Mouse (Mus musculus) testis, adult 2 months (tissue): ENCODE results near the gene Rps10. TPM values are rescaled to one million over a fixed set of nuclear protein-coding genes. Genes with fewer than 3 reads are reported as not detected.

Experiments
- H3K27ac ChIP-seq: fragments of 200-500 bp; 2 replicates; pipeline ENCODE4 v1.5.1; 2012; ENCODE audit warnings: low read depth, low read length; ENCODE audit not compliant: control insufficient read depth, insufficient read depth
- H3K27me3 ChIP-seq: fragments of 200-500 bp; 2 replicates; pipeline ENCODE4 v1.6.1; 2012; ENCODE audit warnings: mild to moderate bottlenecking, low read length, moderate library complexity; ENCODE audit not compliant: control insufficient read depth, insufficient read depth
- H3K36me3 ChIP-seq: fragments of 200-500 bp; 2 replicates; pipeline ENCODE4 v1.6.1; 2012; ENCODE audit warnings: mild to moderate bottlenecking, low read length; ENCODE audit not compliant: control insufficient read depth, insufficient read depth
- H3K4me1 ChIP-seq: fragments of 200-500 bp; 2 replicates; pipeline ENCODE4 v1.6.1; 2012; ENCODE audit warnings: low read length; ENCODE audit not compliant: control insufficient read depth, insufficient read depth
- H3K4me3 ChIP-seq: fragments of 200-500 bp; 2 replicates; pipeline ENCODE4 v1.5.1; 2012; ENCODE audit warnings: low read depth, mild to moderate bottlenecking, low read length, moderate library complexity, mixed read lengths; ENCODE audit not compliant: control insufficient read depth
- CTCF ChIP-seq: fragments of 200-500 bp; IDR thresholded peaks from 2 replicates; pipeline ENCODE4 v1.5.1; 2012; ENCODE audit warnings: low read depth, mild to moderate bottlenecking, inconsistent platforms, low read length, moderate library complexity; ENCODE audit not compliant: control insufficient read depth, insufficient read depth, insufficient replicate concordance
- POLR2A ChIP-seq: fragments of 200-500 bp; IDR thresholded peaks from 2 replicates; pipeline ENCODE4 v1.6.1; 2012; ENCODE audit warnings: low read depth, mild to moderate bottlenecking, inconsistent platforms, low read length, moderate library complexity; ENCODE audit not compliant: control insufficient read depth
- polyA plus RNA-seq: library from polyadenylated mRNA; depleted of rRNA; stranded (reverse); fragments of >200 nt; gene quantifications from 2 replicates; pipeline ENCODE4 v1.2.3, GENCODE M21; 2012

The Rps10 gene
- polyA plus RNA-seq, 1 experiment: 262 TPM

GRCm38 (mm10) chr17:27655089-27656010, 18.9 kb upstream of the Rps10 start, which contains the start of gene Pacsin1:
Gene Pacsin1, plus strand, starts transcription at chr17:27655509.
- H3K27me3 ChIP-seq: no peaks in the 10 kb centered on the region
- no peak within 1 kb of the TSS for H3K27ac ChIP-seq
- H3K36me3 ChIP-seq: no peaks in the 10 kb centered on the region
- peaks cover 13% of the 10 kb centered on the region for H3K4me1 ChIP-seq
- peak within 1 kb of the TSS; percentile 48; the same call in 1 of the 2 replicates for H3K4me3 ChIP-seq
- no peak for TF ChIP-seq CTCF
- TF ChIP-seq POLR2A: no peak

DNA sequence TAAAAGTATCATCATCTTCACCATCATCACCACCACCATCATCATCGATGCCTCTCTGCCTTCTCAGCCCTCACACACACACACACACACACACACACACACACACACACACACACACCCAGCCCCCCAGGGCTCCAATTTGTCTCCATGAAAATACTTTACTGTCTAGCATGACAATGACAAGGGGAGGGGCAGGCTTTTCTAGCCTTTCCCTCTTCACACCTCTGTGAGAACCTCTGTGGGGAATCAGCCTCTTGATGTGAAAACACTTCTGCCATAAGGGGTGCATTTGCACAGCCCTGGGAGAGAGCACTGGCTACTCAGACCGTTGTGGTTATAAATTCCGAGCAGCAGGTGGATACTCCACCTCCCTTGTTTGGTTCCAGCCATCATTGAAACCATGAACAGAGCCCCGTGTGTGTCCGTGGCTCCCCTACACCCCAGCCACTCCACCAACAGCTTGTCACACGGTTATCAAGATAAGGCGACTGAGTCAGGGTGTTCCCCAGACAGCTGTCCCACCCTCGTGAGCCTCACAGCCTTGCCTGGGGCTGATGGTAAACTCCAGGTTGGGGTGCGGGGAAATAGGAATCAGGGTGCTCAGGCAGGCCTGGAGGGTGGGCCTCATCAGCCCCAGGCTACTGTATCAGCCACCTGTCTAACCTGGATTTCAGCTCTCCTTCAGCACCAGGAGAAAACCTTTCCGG, 16.9 kb upstream of the Rps10 start:
- TF ChIP-seq CTCF (no peak), POLR2A (no peak)
- no peaks in the 10 kb centered on the region for H3K36me3 ChIP-seq
- peaks cover 16% of the 10 kb centered on the region for H3K4me1 ChIP-seq
- no peak overlapping the region for H3K4me3 ChIP-seq
- H3K27me3 ChIP-seq: no peaks in the 10 kb centered on the region
- no peak overlapping the region for H3K27ac ChIP-seq

DNA sequence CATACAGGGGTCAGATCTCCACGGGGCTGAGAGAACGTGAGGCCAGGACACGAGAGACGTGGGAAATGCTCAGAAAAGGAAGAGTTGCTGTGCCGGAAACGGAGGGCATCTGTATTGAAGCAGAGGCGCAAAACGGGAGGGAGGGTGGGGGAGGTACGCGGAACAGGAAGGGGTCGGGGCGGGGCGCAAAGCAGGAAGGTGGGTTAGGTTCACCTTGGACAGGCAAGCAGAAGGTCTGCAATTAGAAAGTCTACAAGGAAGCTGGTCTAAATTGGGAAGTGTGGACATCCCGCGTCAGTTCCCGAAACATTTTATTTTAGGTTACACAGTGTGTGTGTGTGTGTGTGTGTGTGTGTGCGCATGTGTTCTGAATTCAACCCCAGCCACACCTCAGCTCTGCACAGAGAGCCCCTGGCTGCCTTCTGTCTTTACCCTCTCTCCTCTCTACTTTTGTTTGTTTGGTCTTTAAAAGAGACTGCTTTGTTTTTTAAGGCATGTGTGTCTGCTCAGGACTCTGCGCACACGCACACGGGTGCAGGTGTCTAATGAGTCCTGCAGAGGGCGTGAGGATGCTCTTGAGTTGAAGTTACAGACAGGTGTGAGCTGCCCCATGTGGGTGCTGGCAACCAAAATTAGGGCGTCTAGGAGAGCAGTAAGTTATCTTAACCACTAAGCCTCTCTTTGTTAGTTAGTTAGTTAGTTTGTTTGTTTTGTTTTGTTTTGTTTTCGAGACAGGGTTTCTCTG, 15.7 kb upstream of the Rps10 start:
- Histone ChIP-seq H3K36me3 (no peaks in the 10 kb centered on the region), H3K27ac (no peak overlapping the region), H3K4me1 (peaks cover 16% of the 10 kb centered on the region), H3K27me3 (no peaks in the 10 kb centered on the region), H3K4me3 (no peak overlapping the region)
- no peak for TF ChIP-seq POLR2A
- no peak for TF ChIP-seq CTCF

DNA sequence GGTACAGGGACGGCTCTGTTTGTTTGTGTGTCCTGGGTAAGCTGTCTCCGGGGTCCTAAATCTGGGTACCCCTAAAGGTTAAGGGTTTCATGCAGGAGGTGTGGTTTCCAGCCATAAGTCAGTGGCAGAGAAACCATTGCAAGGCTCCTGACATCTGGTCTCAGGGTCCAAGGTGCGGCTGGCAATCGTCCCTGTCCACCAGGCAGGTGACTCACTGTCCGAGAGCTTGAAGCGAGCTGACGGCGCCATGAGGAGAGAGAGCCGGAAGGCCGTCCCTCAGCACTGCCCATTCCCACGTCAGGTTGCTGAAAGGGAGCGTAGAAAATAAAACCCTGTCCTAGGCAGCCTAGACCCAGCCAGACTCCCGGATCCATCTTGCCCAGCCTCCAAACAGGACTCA, 14.1 kb upstream of the Rps10 start:
- TF ChIP-seq CTCF: no peak
- TF ChIP-seq POLR2A: no peak
- Histone ChIP-seq H3K36me3 (no peaks in the 10 kb centered on the region), H3K27ac (no peak overlapping the region), H3K27me3 (no peaks in the 10 kb centered on the region), H3K4me3 (no peak overlapping the region), H3K4me1 (peaks cover 9% of the 10 kb centered on the region)

- Histone ChIP-seq H3K4me1 (peaks cover 6% of the 10 kb centered on the region), H3K36me3 (no peaks in the 10 kb centered on the region), H3K27me3 (no peaks in the 10 kb centered on the region), H3K4me3 (no peak overlapping the region), H3K27ac (no peak overlapping the region)
- TF ChIP-seq POLR2A (no peak), CTCF (peak; percentile 91)
Measured at GRCm38 (mm10) chr17:27650160-27650559, 13.7 kb upstream of the Rps10 start.

DNA sequence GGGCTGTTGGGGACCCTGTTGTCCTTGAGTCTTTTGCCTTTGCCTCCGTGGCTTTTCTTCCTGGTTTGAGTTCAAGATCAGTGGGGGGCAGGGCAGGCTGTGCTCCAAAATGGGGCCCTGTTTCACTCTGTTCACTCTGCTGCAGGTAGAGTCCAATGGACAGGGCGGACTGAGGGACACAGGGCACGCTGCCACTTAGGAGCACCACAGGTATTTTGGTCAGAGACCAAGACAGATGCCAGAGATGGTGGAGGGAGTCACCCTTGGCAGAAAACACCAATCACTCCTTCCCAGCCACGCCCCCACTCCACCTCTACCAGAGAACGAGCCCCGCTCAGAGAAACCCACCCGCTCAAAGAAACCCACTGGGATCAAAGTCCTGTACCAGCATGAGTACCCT, 9.3 kb upstream of the Rps10 start:
- H3K4me1 ChIP-seq: peaks cover 6% of the 10 kb centered on the region
- no peaks in the 10 kb centered on the region for H3K27me3 ChIP-seq
- no peak overlapping the region for H3K27ac ChIP-seq
- no peaks in the 10 kb centered on the region for H3K36me3 ChIP-seq
- no peak for TF ChIP-seq CTCF
- TF ChIP-seq POLR2A: no peak
- H3K4me3 ChIP-seq: no peak overlapping the region
